Mouse (Mus musculus): ENCODE measurements around the gene Pde4d.
"Not testable (repeated sequence)": the region's sequence is repeated elsewhere in the genome, so short reads cannot be mapped to it uniquely, and the experiment has no call there.

Pde4d gene

GRCm38 (mm10) chr13:108692883-108693550, 243.3 kb downstream of the Pde4d start:
- DNase-seq (ENCODE audit: low spot score): peak; percentile 12

GRCm38 (mm10) chr13:108705441-108705840, 255.7 kb downstream of the Pde4d start:
- no peak for DNase-seq (ENCODE audit: low spot score)

GRCm38 (mm10) chr13:108714032-108714431, 264.3 kb downstream of the Pde4d start:
- DNase-seq (ENCODE audit: low spot score): no peak

- no peak for DNase-seq (ENCODE audit: low spot score)
Observed at GRCm38 (mm10) chr13:108715029-108715428, 265.3 kb downstream of the Pde4d start.

- no peak for DNase-seq (ENCODE audit: low spot score)
Observed at GRCm38 (mm10) chr13:108722234-108722633, 272.5 kb downstream of the Pde4d start.

GRCm38 (mm10) chr13:108734356-108734755, 284.6 kb downstream of the Pde4d start:
- DNase-seq (ENCODE audit: low spot score): not testable (repeated sequence)

GRCm38 (mm10) chr13:108751155-108751840, 301.6 kb downstream of the Pde4d start:
- DNase-seq (ENCODE audit: low spot score): no peak

GRCm38 (mm10) chr13:108757477-108757876, 307.7 kb downstream of the Pde4d start:
- no peak for DNase-seq (ENCODE audit: low spot score)

GRCm38 (mm10) chr13:108758331-108758730, 308.6 kb downstream of the Pde4d start:
- DNase-seq (ENCODE audit: low spot score): no peak

GRCm38 (mm10) chr13:108759140-108759539, 309.4 kb downstream of the Pde4d start:
- DNase-seq (ENCODE audit: low spot score): no peak

GRCm38 (mm10) chr13:108763295-108763694, 313.5 kb downstream of the Pde4d start:
- no peak for DNase-seq (ENCODE audit: low spot score)

- no peak for DNase-seq (ENCODE audit: low spot score)
Observed at GRCm38 (mm10) chr13:108766020-108766727, 316.4 kb downstream of the Pde4d start.

- DNase-seq (ENCODE audit: low spot score): no peak
Observed at GRCm38 (mm10) chr13:108769465-108770056, 319.8 kb downstream of the Pde4d start.

- DNase-seq (ENCODE audit: low spot score): no peak
Observed at GRCm38 (mm10) chr13:108772386-108772785, 322.6 kb downstream of the Pde4d start.

- no peak for DNase-seq (ENCODE audit: low spot score)
Observed at GRCm38 (mm10) chr13:108774981-108775380, 325.2 kb downstream of the Pde4d start.

GRCm38 (mm10) chr13:108775882-108776281, 326.1 kb downstream of the Pde4d start:
- DNase-seq (ENCODE audit: low spot score): no peak

GRCm38 (mm10) chr13:108797620-108798019, 347.9 kb downstream of the Pde4d start:
- DNase-seq (ENCODE audit: low spot score): not testable (repeated sequence)

- DNase-seq (ENCODE audit: low spot score): no peak
Observed at GRCm38 (mm10) chr13:108809191-108809590, 359.4 kb downstream of the Pde4d start.

GRCm38 (mm10) chr13:108812956-108813355, 363.2 kb downstream of the Pde4d start:
- DNase-seq (ENCODE audit: low spot score): peak; percentile 11

GRCm38 (mm10) chr13:108819846-108820408, 370.2 kb downstream of the Pde4d start:
- DNase-seq (ENCODE audit: low spot score): no peak

GRCm38 (mm10) chr13:108820487-108820886, 370.7 kb downstream of the Pde4d start:
- DNase-seq (ENCODE audit: low spot score): no peak

GRCm38 (mm10) chr13:108821270-108821669, 371.5 kb downstream of the Pde4d start:
- DNase-seq (ENCODE audit: low spot score): no peak

Measured in layer of hippocampus, adult 9-10 months (tissue).